Mouse (Mus musculus): Measurements from ENCODE around the gene Vmn1r93.
"Not testable (repeated sequence)": the region's sequence is repeated elsewhere in the genome, so short reads cannot be mapped to it uniquely, and the experiment has no call there.

Vmn1r93 gene

DNA sequence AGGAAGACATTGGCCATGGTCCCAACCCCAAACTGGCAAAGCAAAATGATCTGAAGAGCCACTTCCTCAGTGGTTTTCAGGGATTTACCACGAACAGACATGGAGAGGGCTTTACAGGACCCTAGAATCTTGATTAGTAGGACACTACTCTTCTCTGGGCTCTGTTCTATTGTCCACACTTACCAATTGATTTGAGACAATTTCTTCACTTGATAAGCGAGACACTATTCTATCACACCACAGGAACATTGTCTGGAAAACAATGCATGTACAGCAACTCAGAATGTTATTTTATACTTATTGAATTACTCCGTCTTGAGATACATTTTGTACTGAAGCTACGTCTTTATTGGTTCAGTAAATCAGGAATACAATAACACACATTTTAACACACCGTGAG is at the start of gene Vmn1r93:
Gene Vmn1r93 (minus strand): TSS at position 101 of the 400 bp plus-strand sequence.
- not testable (repeated sequence) for DNase-seq

DNA sequence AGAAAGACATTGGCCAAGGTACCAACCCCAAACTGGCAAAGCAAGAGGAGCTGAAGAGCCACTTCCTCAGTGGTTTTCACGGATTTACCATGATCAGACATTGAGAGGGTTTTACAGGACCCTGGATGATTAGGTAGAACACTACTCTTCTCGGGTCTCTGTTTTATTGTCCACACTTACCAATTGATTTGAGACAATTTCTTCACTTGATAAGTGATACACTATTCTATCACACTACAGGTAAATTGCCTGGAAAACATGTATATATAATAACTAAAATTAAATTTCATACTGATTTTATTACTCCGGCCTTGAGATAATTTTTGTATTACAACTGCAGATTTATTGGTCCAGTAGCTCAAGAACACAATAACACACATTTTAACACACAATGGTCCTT is 29.4 kb upstream of the Vmn1r93 start, which contains the start of gene Vmn1r94:
Gene Vmn1r94 (minus strand): TSS at position 101 of the 400 bp plus-strand sequence.
- DNase-seq: not testable (repeated sequence)

DNA sequence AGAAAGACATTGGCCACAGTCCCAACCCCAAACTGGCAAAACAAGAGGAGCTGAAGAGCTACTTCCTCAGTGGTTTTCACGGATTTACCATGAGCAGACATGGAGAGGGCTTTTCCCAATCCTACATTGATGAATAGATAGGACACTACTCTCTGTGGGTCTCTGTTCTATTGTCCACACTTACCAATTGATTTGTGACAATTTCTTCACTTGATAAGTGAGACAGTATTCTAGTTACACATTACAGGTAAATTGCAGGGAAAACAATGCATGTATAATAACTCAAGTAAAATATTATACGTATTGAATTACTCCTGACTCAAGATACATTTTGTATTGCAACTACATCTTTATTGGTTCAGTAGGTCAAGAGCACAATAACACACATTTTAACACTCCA is 16.4 kb downstream of the Vmn1r93 start, which contains the start of gene Gm16442:
Gene Gm16442 (minus strand): TSS at position 101 of the 400 bp plus-strand sequence.
- not testable (repeated sequence) for DNase-seq

DNA sequence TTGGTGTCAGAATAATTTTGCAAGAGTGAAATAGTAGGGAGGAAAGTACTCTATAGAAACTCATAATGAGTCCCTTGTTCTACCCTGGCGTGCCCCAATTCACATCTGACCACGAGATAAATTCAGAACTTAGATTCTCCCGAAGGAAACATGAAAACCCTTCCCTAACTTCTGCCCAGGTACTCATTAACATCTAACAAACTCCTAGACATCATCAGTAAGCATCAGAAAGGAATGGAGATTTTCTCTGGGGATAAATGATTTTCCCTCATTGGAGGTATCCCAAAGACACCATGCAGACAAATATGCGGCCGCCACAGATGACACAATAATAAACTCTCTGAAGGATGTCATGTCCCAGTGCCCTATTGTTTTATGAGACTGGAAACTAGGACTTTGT is 39.5 kb downstream of the Vmn1r93 start, which contains the start of gene Vmn1r91:
Gene Vmn1r91 (plus strand): TSS at position 301 of the 400 bp plus-strand sequence.
- not testable (repeated sequence) for DNase-seq

All from kidney, postnatal 4 days (tissue).